Mouse (Mus musculus) embryonic facial prominence, embryonic 11.5 days (tissue): ENCODE results near the gene Sfn. TPM values are rescaled to one million over a fixed set of nuclear protein-coding genes. Genes with fewer than 3 reads are reported as not detected.

Experiments
- ATAC-seq: fragments of 200-750 bp; cut with Nextera tagmentation; replicated peaks from 2 replicates; pipeline ENCODE4 v1.8.0; 2017; ENCODE audit warnings: low read depth; ENCODE audit not compliant: insufficient number of reproducible peaks, low FRiP score, low TSS enrichment
- DNase-seq: peaks from one replicate; pipeline ENCODE4 v3.0.0-alpha.2; 2015; ENCODE audit warnings: low spot score
- H3K27ac ChIP-seq: fragments of 300-500 bp; sonication (generic); replicated peaks from 2 replicates; pipeline ENCODE4 v1.5.1; 2014; ENCODE audit warnings: mild to moderate bottlenecking, low read depth, low read length, control low read depth
- H3K27me3 ChIP-seq: fragments of 300-500 bp; sonication (generic); 2 replicates; pipeline ENCODE4 v1.6.1; 2014; ENCODE audit warnings: mild to moderate bottlenecking, low read length, moderate library complexity, mixed read lengths; ENCODE audit not compliant: control insufficient read depth, insufficient read depth
- H3K36me3 ChIP-seq: fragments of 300-500 bp; sonication (generic); replicated peaks from 2 replicates; pipeline ENCODE4 v1.6.1; 2014; ENCODE audit warnings: low read depth, mild to moderate bottlenecking, low read length, moderate library complexity, mixed read lengths; ENCODE audit not compliant: control insufficient read depth, insufficient read depth
- H3K4me1 ChIP-seq: fragments of 300-500 bp; sonication (generic); 2 replicates; pipeline ENCODE4 v1.6.1; 2014; ENCODE audit warnings: low read length, mixed read lengths; ENCODE audit not compliant: control insufficient read depth, insufficient read depth
- H3K4me2 ChIP-seq: fragments of 300-500 bp; sonication (generic); 2 replicates; pipeline ENCODE4 v1.6.1; 2014; ENCODE audit warnings: low read depth, mild to moderate bottlenecking, control low read depth, low read length, moderate library complexity
- H3K4me3 ChIP-seq: fragments of 300-500 bp; sonication (generic); 2 replicates; pipeline ENCODE4 v1.5.1; 2014; ENCODE audit warnings: low read depth, low read length, control low read depth
- H3K9ac ChIP-seq: fragments of 300-500 bp; sonication (generic); replicated peaks from 2 replicates; pipeline ENCODE4 v1.6.1; 2014; ENCODE audit warnings: mild to moderate bottlenecking, control low read depth, low read length
- H3K9me3 ChIP-seq: fragments of 300-500 bp; sonication (generic); replicated peaks from 2 replicates; pipeline ENCODE4 v1.6.1; 2016; ENCODE audit warnings: mild to moderate bottlenecking, low read length, inconsistent platforms, mixed read lengths; ENCODE audit not compliant: control insufficient read depth
- WGBS: fragments of 180-500 bp; shearing (Covaris S2); extraction: QIAGEN DNeasy Blood & Tissue Kit; methylation state at CpG from one replicate; pipeline ENCODE4 v1.1.7; 2014; 5-methylcytosine and 5-hydroxymethylcytosine counted together
- polyA plus RNA-seq: library from polyadenylated mRNA; unstranded; fragments of >200 nt; fragmentation: Nextera tagmentation; extraction: Ambion mirVana; gene quantifications from 2 replicates; pipeline ENCODE4 v1.2.1, GENCODE M21; 2014

Sfn gene
- polyA plus RNA-seq, 1 experiment from 2014 or later = 32.4 TPM

GRCm38 (mm10) chr4:133617936-133618335, 16.0 kb upstream of the Sfn start:
- no peak for DNase-seq
- Histone ChIP-seq H3K4me3 (no peak overlapping the region), H3K27me3 (no peaks in the 10 kb centered on the region), H3K27ac (no peak overlapping the region), H3K9ac (no peak overlapping the region), H3K4me1 (no peaks in the 10 kb centered on the region), H3K9me3 (no peaks in the 10 kb centered on the region), H3K36me3 (no peaks in the 10 kb centered on the region; the same call in none of the 2 replicates), H3K4me2 (no peak overlapping the region)
- 88% methylated on average over 11 of the region's 11 CpGs for WGBS
- ATAC-seq = no peak

GRCm38 (mm10) chr4:133615416-133615815, 13.4 kb upstream of the Sfn start:
- Histone ChIP-seq H3K9ac (no peak overlapping the region), H3K4me3 (no peak overlapping the region), H3K9me3 (no peaks in the 10 kb centered on the region), H3K27ac (no peak overlapping the region), H3K4me1 (no peaks in the 10 kb centered on the region), H3K27me3 (no peaks in the 10 kb centered on the region), H3K36me3 (no peaks in the 10 kb centered on the region; the same call in none of the 2 replicates), H3K4me2 (no peak overlapping the region)
- 77% methylated on average over 10 of the region's 10 CpGs for WGBS
- DNase-seq (no peak), ATAC-seq (no peak)

GRCm38 (mm10) chr4:133614274-133614761, 12.3 kb upstream of the Sfn start:
- H3K9me3 ChIP-seq = no peaks in the 10 kb centered on the region
- no peaks in the 10 kb centered on the region; the same call in none of the 2 replicates for H3K36me3 ChIP-seq
- ATAC-seq (no peak), DNase-seq (no peak)
- H3K27me3 ChIP-seq = no peaks in the 10 kb centered on the region
- no peak overlapping the region for H3K4me2 ChIP-seq
- H3K4me1 ChIP-seq = no peaks in the 10 kb centered on the region
- no peak overlapping the region for H3K9ac ChIP-seq
- no peak overlapping the region for H3K4me3 ChIP-seq
- 90% methylated on average over 8 of the region's 8 CpGs for WGBS
- no peak overlapping the region for H3K27ac ChIP-seq

GRCm38 (mm10) chr4:133613867-133614266, 11.9 kb upstream of the Sfn start:
- H3K9ac ChIP-seq = no peak overlapping the region
- no peaks in the 10 kb centered on the region; the same call in none of the 2 replicates for H3K36me3 ChIP-seq
- 76% methylated on average over 4 of the region's 4 CpGs for WGBS

GRCm38 (mm10) chr4:133613026-133613425, 11.1 kb upstream of the Sfn start:
- Histone ChIP-seq H3K4me1 (no peaks in the 10 kb centered on the region), H3K27me3 (no peaks in the 10 kb centered on the region), H3K4me3 (no peak overlapping the region), H3K4me2 (no peak overlapping the region), H3K27ac (no peak overlapping the region), H3K36me3 (no peaks in the 10 kb centered on the region; the same call in none of the 2 replicates), H3K9ac (no peak overlapping the region), H3K9me3 (no peaks in the 10 kb centered on the region)
- ATAC-seq (no peak), DNase-seq (no peak)
- WGBS = 87% methylated on average over 8 of the region's 8 CpGs

More at GRCm38 (mm10) chr4:133613867-133614266, 11.9 kb upstream of the Sfn start:
- DNase-seq (no peak), ATAC-seq (no peak)
- no peaks in the 10 kb centered on the region for H3K27me3 ChIP-seq
- H3K4me3 ChIP-seq = no peak overlapping the region
- no peak overlapping the region for H3K27ac ChIP-seq
- no peak overlapping the region for H3K4me2 ChIP-seq
- H3K4me1 ChIP-seq = no peaks in the 10 kb centered on the region
- H3K9me3 ChIP-seq = no peaks in the 10 kb centered on the region

- Histone ChIP-seq H3K9ac (no peak overlapping the region), H3K27me3 (no peaks in the 10 kb centered on the region), H3K4me3 (no peak overlapping the region), H3K9me3 (no peaks in the 10 kb centered on the region), H3K4me1 (no peaks in the 10 kb centered on the region), H3K4me2 (no peak overlapping the region), H3K27ac (no peak overlapping the region), H3K36me3 (no peaks in the 10 kb centered on the region; the same call in none of the 2 replicates)
- WGBS = 95% methylated on average over 7 of the region's 7 CpGs
- DNase-seq = no peak
- ATAC-seq = no peak
Measured at GRCm38 (mm10) chr4:133612416-133612815, 10.4 kb upstream of the Sfn start.

- ATAC-seq (no peak), DNase-seq (no peak)
- Histone ChIP-seq H3K27ac (no peak overlapping the region), H3K9me3 (no peaks in the 10 kb centered on the region), H3K36me3 (no peaks in the 10 kb centered on the region; the same call in none of the 2 replicates), H3K4me1 (no peaks in the 10 kb centered on the region), H3K27me3 (no peaks in the 10 kb centered on the region), H3K9ac (no peak overlapping the region), H3K4me2 (no peak overlapping the region), H3K4me3 (no peak overlapping the region)
- WGBS = 97% methylated on average over 5 of the region's 5 CpGs
Measured at GRCm38 (mm10) chr4:133611815-133612214, 9.8 kb upstream of the Sfn start.

GRCm38 (mm10) chr4:133609719-133610118, 7.8 kb upstream of the Sfn start:
- Histone ChIP-seq H3K4me2 (no peak overlapping the region), H3K9me3 (no peaks in the 10 kb centered on the region), H3K27me3 (no peaks in the 10 kb centered on the region), H3K4me3 (no peak overlapping the region), H3K36me3 (no peaks in the 10 kb centered on the region; the same call in none of the 2 replicates), H3K9ac (no peak overlapping the region), H3K27ac (no peak overlapping the region), H3K4me1 (no peaks in the 10 kb centered on the region)
- DNase-seq = peak; percentile 83
- 17% methylated on average over 6 of the region's 6 CpGs for WGBS
- ATAC-seq = no peak
